Mouse (Mus musculus): Measurements from ENCODE around the gene Gchfr. TPM values are rescaled to one million over a fixed set of nuclear protein-coding genes. Genes with fewer than 3 reads are reported as not detected.

The Gchfr gene
- polyA plus RNA-seq, 1 experiment from 2014 or later = 21.1 TPM

DNA sequence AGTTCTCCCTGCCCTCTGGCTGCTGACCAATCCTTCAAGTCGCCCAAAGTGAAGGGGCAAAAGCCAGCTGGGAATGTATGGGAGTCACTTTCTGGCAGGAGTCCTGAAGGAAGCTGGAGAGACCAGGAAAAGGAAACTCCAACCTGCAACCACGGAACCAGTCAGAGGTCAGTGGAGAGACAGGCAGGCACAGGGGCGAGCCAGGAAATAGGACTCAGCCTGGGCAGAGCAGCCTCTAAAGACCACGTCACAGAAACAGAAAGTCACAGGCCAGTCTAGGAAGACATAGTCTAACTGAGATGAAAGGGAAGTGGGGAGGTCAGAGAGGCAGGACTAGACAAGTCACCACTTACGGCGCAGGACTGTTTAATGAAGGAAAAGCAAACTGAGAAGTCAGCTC, 8.0 kb downstream of the Gchfr start:
- 59% methylated on average over 6 of the region's 6 CpGs for WGBS
- H3K9ac ChIP-seq = no peak overlapping the region
- no peaks in the 10 kb centered on the region for H3K9me3 ChIP-seq
- H3K4me1 ChIP-seq (replicated peaks) = peaks cover 21% of the 10 kb centered on the region
- H3K36me3 ChIP-seq = no peaks in the 10 kb centered on the region
- no peak overlapping the region for H3K4me2 ChIP-seq (replicated peaks)
- no peak for ATAC-seq
- H3K27me3 ChIP-seq (replicated peaks) = no peaks in the 10 kb centered on the region
- no peak overlapping the region for H3K27ac ChIP-seq
- no peak overlapping the region for H3K4me3 ChIP-seq (replicated peaks)

DNA sequence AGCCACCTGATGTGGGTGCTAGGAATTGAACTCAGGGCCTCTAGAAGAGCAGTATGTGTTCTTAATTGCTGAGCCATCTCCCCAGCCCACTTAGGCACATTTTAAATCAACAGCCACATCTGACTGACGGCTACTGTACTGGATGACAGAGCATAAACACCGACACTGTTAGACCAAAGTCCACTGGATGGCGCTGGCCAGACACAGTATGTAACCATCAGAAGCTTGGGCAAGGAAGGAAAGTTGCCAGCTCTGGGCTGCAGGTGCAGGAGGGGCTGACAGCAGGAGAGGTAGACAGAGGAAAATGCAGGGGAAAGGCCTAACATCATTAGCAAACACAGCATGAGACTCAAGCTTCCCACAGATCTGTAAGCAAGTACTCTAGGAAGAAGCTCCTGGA, 9.2 kb downstream of the Gchfr start:
- Histone ChIP-seq H3K4me1 (replicated peaks) (peaks cover 21% of the 10 kb centered on the region), H3K4me3 (replicated peaks) (no peak overlapping the region), H3K27me3 (replicated peaks) (no peaks in the 10 kb centered on the region), H3K4me2 (replicated peaks) (no peak overlapping the region), H3K36me3 (no peaks in the 10 kb centered on the region), H3K9ac (no peak overlapping the region), H3K27ac (no peak overlapping the region), H3K9me3 (no peaks in the 10 kb centered on the region)
- 47% methylated on average over 3 of the region's 3 CpGs for WGBS
- no peak for ATAC-seq

DNA sequence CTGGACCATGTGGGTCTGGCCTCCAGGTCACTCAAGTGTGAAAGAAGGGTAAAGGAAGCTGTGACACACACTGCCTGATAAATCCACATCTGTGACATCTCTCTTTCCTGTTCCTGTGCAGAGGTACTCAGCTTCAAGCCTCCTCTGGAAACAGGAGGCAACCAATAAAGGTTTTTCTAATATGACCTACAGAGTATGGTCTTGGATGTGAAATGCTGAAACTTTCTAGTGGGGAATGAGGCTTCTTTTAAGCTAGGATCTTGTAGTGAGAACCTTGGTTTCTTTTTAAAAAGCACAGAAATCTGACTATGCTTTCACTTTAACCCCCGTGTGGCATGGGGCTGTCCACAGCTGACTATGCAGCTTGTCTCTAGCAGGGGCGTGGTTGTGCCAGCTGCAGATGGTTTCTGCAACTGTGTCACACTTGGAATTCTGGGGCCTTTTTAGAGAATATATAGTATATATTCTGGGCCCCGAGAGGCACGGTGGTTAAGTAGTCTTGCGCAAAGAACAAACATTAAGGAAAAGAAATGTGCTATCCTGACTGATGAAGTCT, 9.9 kb downstream of the Gchfr start:
- no peak overlapping the region for H3K9ac ChIP-seq
- no peak for ATAC-seq
- H3K9me3 ChIP-seq = no peaks in the 10 kb centered on the region
- WGBS = 86% methylated on average over 5 of the region's 5 CpGs
- no peak overlapping the region for H3K27ac ChIP-seq
- no peak overlapping the region for H3K4me3 ChIP-seq (replicated peaks)
- peaks cover 3% of the 10 kb centered on the region; the same call in 1 of the 2 replicates for H3K36me3 ChIP-seq
- no peak overlapping the region for H3K4me2 ChIP-seq (replicated peaks)
- no peaks in the 10 kb centered on the region for H3K27me3 ChIP-seq (replicated peaks)
- H3K4me1 ChIP-seq (replicated peaks) = peaks cover 19% of the 10 kb centered on the region

DNA sequence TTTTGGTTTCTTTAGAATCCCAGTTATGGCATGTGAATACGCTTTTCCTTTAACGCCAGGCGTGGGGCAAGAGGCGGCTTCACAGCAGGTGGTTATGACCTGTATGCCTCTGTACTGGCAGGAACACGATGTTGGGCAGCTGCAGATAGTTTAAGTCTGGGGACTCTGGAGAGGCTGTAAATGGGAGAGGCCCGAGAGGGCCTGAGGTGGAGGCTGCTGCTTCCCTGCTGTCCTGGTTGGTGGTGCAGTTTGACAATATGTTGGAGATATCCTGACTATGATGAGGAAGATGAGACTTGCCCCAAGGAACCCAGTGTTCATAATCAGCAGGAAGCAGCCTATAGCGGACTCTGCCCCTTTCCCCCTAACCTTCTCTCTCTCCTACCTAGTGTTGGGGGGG, 15.3 kb downstream of the Gchfr start:
- Histone ChIP-seq H3K36me3 (peaks cover 14% of the 10 kb centered on the region; the same call in 1 of the 2 replicates), H3K4me3 (replicated peaks) (no peak overlapping the region), H3K9ac (no peak overlapping the region), H3K27ac (no peak overlapping the region), H3K4me2 (replicated peaks) (no peak overlapping the region), H3K4me1 (replicated peaks) (no peaks in the 10 kb centered on the region), H3K27me3 (replicated peaks) (no peaks in the 10 kb centered on the region), H3K9me3 (no peaks in the 10 kb centered on the region)
- ATAC-seq = no peak
- 86% methylated on average over 7 of the region's 7 CpGs for WGBS

DNA sequence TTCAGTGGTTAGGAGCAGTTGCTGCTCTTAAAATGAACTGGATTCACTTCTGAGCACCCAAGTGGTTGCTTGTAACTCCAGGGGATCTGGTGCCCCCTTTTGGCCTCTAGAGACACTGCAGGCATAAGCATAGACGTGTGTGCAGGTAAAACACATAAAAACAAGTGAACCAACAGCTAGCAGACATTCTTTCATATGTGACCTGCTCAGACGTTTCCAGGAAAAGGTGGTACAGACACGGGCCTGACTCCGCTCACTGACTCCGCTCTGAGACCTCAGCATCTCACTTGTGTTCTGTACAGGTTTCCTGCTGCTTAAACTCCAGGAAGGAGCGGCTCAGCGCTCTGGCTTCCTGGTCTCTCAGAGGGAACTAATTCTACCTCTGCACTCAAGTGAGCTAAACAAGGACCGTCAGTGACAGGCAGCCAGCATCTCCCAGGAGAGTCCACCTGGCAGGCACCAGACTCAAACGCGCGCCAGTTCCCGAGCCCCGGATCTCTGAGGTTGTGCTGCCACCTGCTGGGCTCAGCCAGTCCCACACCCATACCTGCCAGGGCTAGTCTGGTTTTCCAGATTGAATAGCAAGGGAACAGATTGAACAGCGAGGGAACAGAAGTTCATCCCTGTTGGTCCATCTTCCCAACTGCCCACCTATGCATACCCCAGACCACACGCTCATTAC, 21.6 kb downstream of the Gchfr start:
- H3K4me1 ChIP-seq (replicated peaks) = peaks cover 3% of the 10 kb centered on the region; the same call in 1 of the 2 replicates
- H3K36me3 ChIP-seq = 0 out of 2 replicates have a peak, but pooled peaks cover 8% of the 10 kb centered on the region
- H3K9me3 ChIP-seq = no peaks in the 10 kb centered on the region
- no peaks in the 10 kb centered on the region for H3K27me3 ChIP-seq (replicated peaks)
- 7% methylated on average over 15 of the region's 15 CpGs for WGBS
- H3K27ac ChIP-seq = no peak overlapping the region
- peak overlapping the region; percentile 75 for H3K4me2 ChIP-seq (replicated peaks)
- ATAC-seq = peak; percentile 94
- H3K4me3 ChIP-seq (replicated peaks) = peak overlapping the region; percentile 32
- peak overlapping the region; percentile 27; the same call in 1 of the 2 replicates for H3K9ac ChIP-seq

DNA sequence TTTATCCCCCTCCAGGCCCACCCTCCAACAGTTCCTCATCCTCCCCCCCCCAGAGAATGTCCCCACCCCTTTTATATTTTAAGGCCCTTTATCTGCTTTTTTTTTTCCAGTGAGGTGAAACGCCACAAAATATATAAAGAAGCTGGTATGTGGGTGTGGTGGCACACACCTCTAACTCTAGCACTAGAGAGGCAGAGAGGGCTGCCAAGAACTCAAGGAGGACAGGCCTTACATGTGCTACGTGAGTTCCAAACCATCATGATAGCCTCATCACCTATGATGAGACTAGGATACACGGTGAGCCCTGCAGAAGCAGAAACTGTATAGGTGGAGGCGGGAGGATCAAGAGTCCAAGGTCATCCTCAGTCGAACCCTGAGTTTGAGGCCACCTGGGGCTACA, 23.4 kb downstream of the Gchfr start:
- ATAC-seq = no peak
- no peak overlapping the region for H3K4me3 ChIP-seq (replicated peaks)
- H3K27me3 ChIP-seq (replicated peaks) = no peaks in the 10 kb centered on the region
- no peak overlapping the region for H3K27ac ChIP-seq
- 77% methylated on average over 5 of the region's 5 CpGs for WGBS
- no peaks in the 10 kb centered on the region for H3K9me3 ChIP-seq
- H3K4me2 ChIP-seq (replicated peaks) = no peak overlapping the region
- H3K36me3 ChIP-seq = no peaks in the 10 kb centered on the region
- H3K4me1 ChIP-seq (replicated peaks) = peaks cover 3% of the 10 kb centered on the region; the same call in 1 of the 2 replicates
- no peak overlapping the region for H3K9ac ChIP-seq

DNA sequence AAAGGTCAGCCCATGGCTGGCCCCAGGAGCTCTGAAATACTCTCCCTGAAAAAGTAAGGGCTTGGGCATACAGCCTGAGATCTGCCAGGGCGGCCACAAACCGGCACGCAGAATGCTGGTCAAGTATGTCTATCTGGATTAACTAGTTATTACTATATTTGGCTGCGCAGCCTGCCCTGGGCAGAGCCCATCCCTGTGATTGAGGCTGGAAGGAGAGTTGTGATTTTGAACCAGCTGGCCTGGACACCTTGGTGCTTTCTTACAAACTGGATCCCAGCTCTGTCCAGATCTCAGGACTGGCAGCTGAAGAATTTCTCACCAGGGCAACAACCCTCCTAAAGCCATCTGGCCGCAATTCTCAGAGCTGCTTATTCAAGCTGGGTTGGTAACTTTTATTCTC, 26.6 kb downstream of the Gchfr start:
- H3K4me3 ChIP-seq (replicated peaks) = no peak overlapping the region
- WGBS = 87% methylated on average over 5 of the region's 5 CpGs
- no peak overlapping the region for H3K4me2 ChIP-seq (replicated peaks)
- ATAC-seq = no peak
- H3K27ac ChIP-seq = no peak overlapping the region
- H3K9me3 ChIP-seq = no peaks in the 10 kb centered on the region
- no peak overlapping the region for H3K9ac ChIP-seq
- no peaks in the 10 kb centered on the region for H3K36me3 ChIP-seq
- no peaks in the 10 kb centered on the region for H3K27me3 ChIP-seq (replicated peaks)
- H3K4me1 ChIP-seq (replicated peaks) = peaks cover 1% of the 10 kb centered on the region; the same call in 1 of the 2 replicates

DNA sequence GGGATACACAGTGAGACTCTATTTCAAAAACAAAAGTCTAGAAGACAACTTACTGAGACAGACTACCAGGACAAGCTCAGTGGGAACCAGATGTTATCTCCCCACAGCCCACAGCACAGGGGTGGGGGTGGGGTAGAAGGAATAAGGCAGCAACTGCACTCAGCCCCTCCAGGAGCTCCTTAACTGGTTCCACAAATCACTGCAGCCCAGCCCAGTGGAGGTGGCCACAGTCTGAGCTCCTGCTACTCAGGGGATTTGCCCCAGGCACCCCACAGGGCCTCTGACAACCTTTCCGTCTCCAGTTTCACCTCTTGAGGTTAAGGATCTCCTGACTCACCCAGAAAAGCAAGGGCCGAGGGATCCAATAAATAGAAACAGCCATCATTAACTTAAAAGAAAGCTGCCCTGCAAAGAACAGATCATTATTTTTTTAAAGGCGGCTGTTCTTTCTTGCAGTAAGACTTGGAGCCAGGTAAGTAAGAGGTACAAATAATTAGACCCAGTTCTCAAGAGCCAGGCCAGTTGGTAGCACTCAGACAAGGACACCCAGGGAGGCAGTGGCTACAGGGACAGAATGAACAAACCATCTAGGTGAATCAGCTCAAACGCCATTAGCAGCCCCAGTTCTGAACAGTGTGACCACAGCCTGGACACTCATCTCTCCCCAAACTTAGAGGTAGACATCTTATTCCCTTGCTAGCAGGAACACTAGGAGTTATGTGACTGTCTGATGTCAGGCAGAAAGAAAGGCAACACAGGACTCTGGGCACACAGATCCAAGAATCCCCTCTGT, 28.9 kb downstream of the Gchfr start:
- 41% methylated on average over 4 of the region's 4 CpGs for WGBS
- no peak overlapping the region for H3K27ac ChIP-seq

DNA sequence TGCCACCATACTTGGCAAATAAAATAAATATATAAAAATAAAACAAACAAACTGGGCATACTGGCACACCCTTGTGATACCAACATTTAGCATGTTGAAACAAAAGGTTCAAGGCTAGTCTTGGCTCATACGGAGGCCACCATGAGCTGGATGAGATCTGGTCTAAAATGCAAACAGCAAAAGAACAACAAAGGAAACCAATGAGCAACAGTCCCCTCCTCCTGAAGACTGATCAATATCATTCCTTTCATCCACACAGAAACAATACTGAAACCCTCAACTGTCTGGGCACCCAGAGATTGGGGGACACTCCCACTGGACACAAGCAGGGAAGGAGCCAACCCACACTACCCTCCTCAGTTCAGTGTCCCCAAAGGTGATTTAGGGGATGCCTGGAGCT, 29.9 kb downstream of the Gchfr start:
- ATAC-seq = no peak
- H3K27me3 ChIP-seq (replicated peaks) = no peaks in the 10 kb centered on the region
- H3K9me3 ChIP-seq = no peaks in the 10 kb centered on the region
- no peaks in the 10 kb centered on the region for H3K36me3 ChIP-seq
- no peaks in the 10 kb centered on the region for H3K4me1 ChIP-seq (replicated peaks)
- H3K4me3 ChIP-seq (replicated peaks) = no peak overlapping the region
- no peak overlapping the region for H3K27ac ChIP-seq
- no peak overlapping the region for H3K4me2 ChIP-seq (replicated peaks)
- WGBS = 81% methylated on average over 1 of the region's 1 CpGs
- H3K9ac ChIP-seq = no peak overlapping the region

More for the DNA sequence above, 28.9 kb downstream of the Gchfr start:
- no peak overlapping the region for H3K4me2 ChIP-seq (replicated peaks)
- no peak for ATAC-seq
- no peaks in the 10 kb centered on the region for H3K36me3 ChIP-seq
- no peak overlapping the region for H3K9ac ChIP-seq
- H3K9me3 ChIP-seq = no peaks in the 10 kb centered on the region
- H3K4me3 ChIP-seq (replicated peaks) = no peak overlapping the region
- no peaks in the 10 kb centered on the region for H3K27me3 ChIP-seq (replicated peaks)
- no peaks in the 10 kb centered on the region for H3K4me1 ChIP-seq (replicated peaks)

DNA sequence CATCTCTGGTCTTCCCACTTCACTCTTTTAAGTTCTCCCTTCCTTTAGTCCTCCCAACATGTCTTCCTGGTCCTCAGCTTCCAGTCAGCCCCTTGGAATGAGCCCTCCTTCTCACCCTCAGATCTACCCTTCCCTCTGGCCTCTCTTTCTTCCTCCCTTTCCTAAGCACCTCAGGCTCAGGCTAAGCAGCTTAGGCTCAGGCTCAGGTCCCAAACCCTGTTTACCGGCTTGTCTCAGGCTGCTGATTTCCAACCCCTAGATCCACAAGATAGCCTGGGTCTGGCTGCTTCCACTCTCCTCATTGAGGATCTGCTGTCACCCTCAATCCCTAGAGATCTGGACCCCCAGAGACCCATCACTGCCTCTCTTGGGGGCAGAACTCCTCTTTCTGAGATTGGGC, 30.5 kb downstream of the Gchfr start:
- Histone ChIP-seq H3K27me3 (replicated peaks) (no peaks in the 10 kb centered on the region), H3K9me3 (no peaks in the 10 kb centered on the region), H3K4me3 (replicated peaks) (no peak overlapping the region), H3K4me1 (replicated peaks) (0 out of 2 replicates have a peak, but pooled peaks cover 3% of the 10 kb centered on the region), H3K9ac (no peak overlapping the region), H3K27ac (no peak overlapping the region), H3K4me2 (replicated peaks) (no peak overlapping the region), H3K36me3 (no peaks in the 10 kb centered on the region)
- no peak for ATAC-seq
- 42% methylated on average over 1 of the region's 1 CpGs for WGBS

DNA sequence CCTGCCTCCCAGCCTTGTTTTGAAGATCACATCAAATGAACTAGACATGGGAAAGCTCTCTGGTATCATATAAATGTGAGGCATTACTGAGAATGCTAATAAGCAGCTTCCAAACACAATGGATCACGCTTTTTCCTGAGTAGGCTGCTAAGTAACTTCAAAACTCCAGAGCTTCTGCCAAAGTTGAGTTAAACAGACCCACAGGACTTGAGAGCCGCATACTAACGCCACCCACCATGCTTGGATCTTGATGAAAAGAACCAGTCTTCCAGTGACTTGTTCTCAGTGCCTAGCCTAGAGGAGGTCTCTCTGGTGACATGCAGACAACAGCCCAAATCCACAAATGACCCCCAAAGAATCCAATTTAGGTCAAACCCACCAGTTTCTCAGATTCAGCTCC, 31.4 kb downstream of the Gchfr start:
- Histone ChIP-seq H3K4me1 (replicated peaks) (0 out of 2 replicates have a peak, but pooled peaks cover 10% of the 10 kb centered on the region), H3K27me3 (replicated peaks) (no peaks in the 10 kb centered on the region), H3K27ac (no peak overlapping the region), H3K4me2 (replicated peaks) (no peak overlapping the region), H3K9ac (no peak overlapping the region), H3K36me3 (no peaks in the 10 kb centered on the region), H3K4me3 (replicated peaks) (no peak overlapping the region), H3K9me3 (no peaks in the 10 kb centered on the region)
- 74% methylated on average over 3 of the region's 3 CpGs for WGBS
- no peak for ATAC-seq

DNA sequence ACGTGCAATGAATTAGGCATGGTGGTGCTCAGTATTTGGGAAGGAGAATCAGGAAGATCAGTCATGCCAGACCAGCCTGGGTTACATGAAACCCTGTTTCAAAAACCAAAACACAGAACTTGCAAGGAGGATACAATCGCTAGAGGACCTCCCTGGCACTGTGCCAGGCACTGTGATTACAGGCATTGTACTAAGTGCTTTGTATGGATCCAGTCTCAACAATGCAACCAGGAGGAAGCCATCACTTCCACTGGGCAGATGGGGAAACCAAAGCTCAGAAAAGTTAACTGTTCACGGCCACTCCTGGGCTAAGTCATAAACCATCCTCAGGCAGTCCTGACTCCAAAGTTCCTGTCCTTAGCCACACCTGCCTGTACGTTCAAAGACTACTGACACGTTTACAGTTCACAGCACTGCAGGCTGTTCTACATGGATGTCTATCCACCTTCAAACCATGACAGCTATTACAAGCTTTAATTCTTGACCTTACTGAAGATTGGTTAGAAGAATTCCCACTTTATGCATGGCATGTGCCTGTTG, 35.4 kb downstream of the Gchfr start:
- Histone ChIP-seq H3K9ac (no peak overlapping the region), H3K4me1 (replicated peaks) (0 out of 2 replicates have a peak, but pooled peaks cover 10% of the 10 kb centered on the region), H3K36me3 (no peaks in the 10 kb centered on the region), H3K4me3 (replicated peaks) (no peak overlapping the region), H3K4me2 (replicated peaks) (no peak overlapping the region), H3K27me3 (replicated peaks) (no peaks in the 10 kb centered on the region), H3K27ac (no peak overlapping the region), H3K9me3 (no peaks in the 10 kb centered on the region)
- WGBS = 32% methylated on average over 5 of the region's 5 CpGs
- ATAC-seq = peak; percentile 78
